Mouse (Mus musculus): ENCODE measurements at regions not wholly inside any gene's neighbourhood (a gene's known extent, or its start where the extent isn't known, plus 50 kb on each side); places are given as distances from the start of the nearest gene placed in this dataset.

DNA sequence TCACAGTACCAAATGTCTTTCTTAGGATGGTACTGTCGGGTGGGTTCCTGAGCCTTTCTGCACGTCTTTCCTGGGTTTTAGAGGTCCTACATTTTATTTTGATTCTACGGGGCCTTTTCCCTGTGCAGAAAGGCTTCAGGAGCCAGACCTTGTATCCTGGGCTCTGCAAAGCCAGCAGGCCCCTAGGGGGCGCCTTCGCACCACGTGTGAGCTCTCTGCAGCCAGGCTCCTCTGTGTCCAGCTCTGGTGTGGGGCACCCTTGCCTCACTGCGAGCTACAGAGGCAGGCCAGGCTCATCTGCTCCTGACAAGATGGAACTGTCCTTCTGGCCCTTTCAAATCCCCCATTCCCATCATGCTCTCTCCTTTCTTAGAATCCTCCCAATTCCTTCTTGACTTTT lies 53.3 kb upstream of the Usp3 start:
- intact Hi-C loops (cut with DNase I): loop anchor here (1.0 to 5.0 kb wide), 4 partner anchors 61 to 291 kb away; no protein-coding TSS in a partner anchor
- peak; percentile 99 for TF ChIP-seq CTCF (IDR thresholded peaks at IDR 0.05)
- Histone ChIP-seq H3K4me3 (no peak overlapping the region), H3K27ac (no peak overlapping the region)
- peak; percentile 87 to 92 for DNase-seq (ENCODE audit: extremely low spot score in 1 of 2, low spot score in 2 of 2)

DNA sequence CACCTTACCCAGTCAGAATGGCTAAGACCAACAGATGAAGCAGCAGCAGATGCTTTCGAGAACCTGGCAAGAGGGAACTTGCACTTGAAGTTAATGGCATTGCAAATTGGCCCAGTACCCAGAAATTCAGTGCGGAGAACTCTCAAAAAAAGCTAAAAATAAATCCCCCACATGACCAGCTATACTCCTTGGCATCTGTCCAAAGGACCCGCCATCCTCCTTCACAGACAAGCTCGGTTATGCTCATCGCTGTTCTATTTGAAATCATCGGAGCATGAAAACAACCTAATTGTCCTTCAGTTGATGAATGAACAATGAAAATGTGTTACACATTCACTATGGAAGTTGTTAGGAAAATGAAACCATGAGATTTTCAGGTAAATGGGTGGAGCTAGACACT lies 58.4 kb upstream of the Usp3 start:
- intact Hi-C loops (cut with DNase I): no loop called here
- no peak for TF ChIP-seq CTCF (IDR thresholded peaks at IDR 0.05)
- DNase-seq (ENCODE audit: extremely low spot score in 1 of 2, low spot score in 2 of 2): no peak
- Histone ChIP-seq H3K27ac (no peak overlapping the region), H3K4me3 (no peak overlapping the region)

- Histone ChIP-seq H3K27ac (no peak overlapping the region), H3K4me3 (no peak overlapping the region)
- intact Hi-C loops (cut with DNase I): no loop called here
- no peak for DNase-seq (ENCODE audit: extremely low spot score in 1 of 2, low spot score in 2 of 2)
- no peak for TF ChIP-seq CTCF (IDR thresholded peaks at IDR 0.05)
Measured at GRCm38 (mm10) chr9:66657116-66657758, 56.2 kb upstream of the Car12 start.

DNA sequence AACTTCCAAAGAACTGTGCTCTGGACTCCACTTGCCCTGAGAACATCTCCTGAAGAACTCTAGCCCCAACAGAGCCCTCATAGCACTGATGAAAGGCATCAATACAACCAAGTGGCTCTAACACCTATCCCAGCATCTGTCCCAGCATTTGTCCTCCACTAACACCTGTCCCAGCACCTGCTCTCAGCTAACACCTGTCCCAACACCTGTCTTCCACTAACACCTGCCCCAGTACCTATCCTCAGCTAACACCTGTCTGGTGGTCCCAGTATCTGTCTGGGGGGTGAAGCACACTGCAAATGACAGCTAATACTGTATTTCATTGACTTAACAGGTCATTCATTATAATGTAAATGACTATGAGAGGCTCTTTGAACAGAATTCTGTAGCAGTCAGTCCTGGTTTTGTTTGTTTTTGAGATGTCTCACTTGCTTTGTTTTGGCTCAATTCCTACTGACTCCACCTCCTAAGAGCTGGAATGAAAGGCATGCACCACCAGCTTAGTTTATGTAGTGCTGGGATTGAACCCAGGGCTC lies 54.7 kb upstream of the Car12 start:
- H3K27ac ChIP-seq: no peak overlapping the region
- intact Hi-C loops (cut with DNase I): no loop called here
- no peak for TF ChIP-seq CTCF (IDR thresholded peaks at IDR 0.05)
- no peak for DNase-seq (ENCODE audit: extremely low spot score in 1 of 2, low spot score in 2 of 2)
- H3K4me3 ChIP-seq: no peak overlapping the region

- no peak for TF ChIP-seq CTCF (IDR thresholded peaks at IDR 0.05)
- DNase-seq (ENCODE audit: extremely low spot score in 1 of 2, low spot score in 2 of 2): peak in 1 of 2 experiments; percentile 15
- Histone ChIP-seq H3K4me3 (no peak overlapping the region), H3K27ac (no peak overlapping the region; the same call in 1 of the 2 replicates)
- intact Hi-C loops (cut with DNase I): no loop called here
Measured at GRCm38 (mm10) chr9:66659781-66660445, 53.6 kb upstream of the Car12 start.

GRCm38 (mm10) chr9:66661596-66661995 lies 51.9 kb upstream of the Car12 start:
- no peak for DNase-seq (ENCODE audit: extremely low spot score in 1 of 2, low spot score in 2 of 2)
- intact Hi-C loops (cut with DNase I): no loop called here
- no peak overlapping the region for H3K4me3 ChIP-seq
- no peak overlapping the region for H3K27ac ChIP-seq
- TF ChIP-seq CTCF (IDR thresholded peaks at IDR 0.05): no peak; the same call in 1 of the 2 replicates

GRCm38 (mm10) chr9:66662443-66662842 lies 51.0 kb upstream of the Car12 start:
- H3K4me3 ChIP-seq: no peak overlapping the region
- no peak overlapping the region for H3K27ac ChIP-seq
- DNase-seq (ENCODE audit: extremely low spot score in 1 of 2, low spot score in 2 of 2): no peak
- TF ChIP-seq CTCF (IDR thresholded peaks at IDR 0.05): no peak
- intact Hi-C loops (cut with DNase I): no loop called here
